Mouse (Mus musculus): ENCODE data around the gene Sos2. TPM values are rescaled to one million over a fixed set of nuclear protein-coding genes. Genes with fewer than 3 reads are reported as not detected.

The Sos2 gene
- polyA plus RNA-seq, 1 experiment: 7.6 TPM

- Histone ChIP-seq H3K36me3 (ENCODE audit: control insufficient read depth, insufficient read depth, low read length) (no peaks in the 10 kb centered on the region), H3K4me1 (ENCODE audit: control insufficient read depth, insufficient read depth, low read length) (no peaks in the 10 kb centered on the region), H3K27me3 (ENCODE audit: control insufficient read depth, insufficient read depth, low read length) (no peaks in the 10 kb centered on the region), H3K4me3 (ENCODE audit: control insufficient read depth, low read depth, low read length) (peak within 1 kb of the TSS; percentile 83), H3K27ac (ENCODE audit: control insufficient read depth, insufficient read depth, low read depth, low read length) (peak within 1 kb of the TSS; percentile 70)
- TF ChIP-seq CTCF (IDR thresholded peaks at IDR 0.05; ENCODE audit: control insufficient read depth, insufficient read depth, insufficient replicate concordance, low read depth, low read length) (no peak), POLR2A (IDR thresholded peaks at IDR 0.05; ENCODE audit: control insufficient read depth, low read depth, low read length) (peak; percentile 88)
These were observed 98.9 kb downstream of the Sos2 start, which contains the start of gene Vcpkmt for GRCm38 (mm10) chr12:69582613-69583269. Vcpkmt (minus strand) TSS chr12:69583028.

- Histone ChIP-seq H3K36me3 (ENCODE audit: control insufficient read depth, insufficient read depth, low read length) (peaks cover 1% of the 10 kb centered on the region), H3K4me3 (ENCODE audit: control insufficient read depth, low read depth, low read length) (peak overlapping the region; percentile 83), H3K27me3 (ENCODE audit: control insufficient read depth, insufficient read depth, low read length) (no peaks in the 10 kb centered on the region), H3K27ac (ENCODE audit: control insufficient read depth, insufficient read depth, low read depth, low read length) (peak overlapping the region; percentile 70), H3K4me1 (ENCODE audit: control insufficient read depth, insufficient read depth, low read length) (no peaks in the 10 kb centered on the region)
- TF ChIP-seq CTCF (IDR thresholded peaks at IDR 0.05; ENCODE audit: control insufficient read depth, insufficient read depth, insufficient replicate concordance, low read depth, low read length) (no peak), POLR2A (IDR thresholded peaks at IDR 0.05; ENCODE audit: control insufficient read depth, low read depth, low read length) (no peak)
These were observed 99.4 kb downstream of the Sos2 start for GRCm38 (mm10) chr12:69582216-69582612.

- H3K36me3 ChIP-seq (ENCODE audit: control insufficient read depth, insufficient read depth, low read length): peaks cover 1% of the 10 kb centered on the region
- no peaks in the 10 kb centered on the region for H3K4me1 ChIP-seq (ENCODE audit: control insufficient read depth, insufficient read depth, low read length)
- no peaks in the 10 kb centered on the region for H3K27me3 ChIP-seq (ENCODE audit: control insufficient read depth, insufficient read depth, low read length)
- no peak overlapping the region for H3K4me3 ChIP-seq (ENCODE audit: control insufficient read depth, low read depth, low read length)
- no peak overlapping the region for H3K27ac ChIP-seq (ENCODE audit: control insufficient read depth, insufficient read depth, low read depth, low read length)
- TF ChIP-seq CTCF (IDR thresholded peaks at IDR 0.05; ENCODE audit: control insufficient read depth, insufficient read depth, insufficient replicate concordance, low read depth, low read length): no peak
- no peak for TF ChIP-seq POLR2A (IDR thresholded peaks at IDR 0.05; ENCODE audit: control insufficient read depth, low read depth, low read length)
These were observed 102.0 kb downstream of the Sos2 start for GRCm38 (mm10) chr12:69579623-69580022.

GRCm38 (mm10) chr12:69576120-69576627, 105.5 kb downstream of the Sos2 start:
- Histone ChIP-seq H3K27ac (ENCODE audit: control insufficient read depth, insufficient read depth, low read depth, low read length) (no peak overlapping the region; the same call in 1 of the 2 replicates), H3K4me3 (ENCODE audit: control insufficient read depth, low read depth, low read length) (no peak overlapping the region), H3K4me1 (ENCODE audit: control insufficient read depth, insufficient read depth, low read length) (no peaks in the 10 kb centered on the region), H3K27me3 (ENCODE audit: control insufficient read depth, insufficient read depth, low read length) (no peaks in the 10 kb centered on the region), H3K36me3 (ENCODE audit: control insufficient read depth, insufficient read depth, low read length) (peaks cover 1% of the 10 kb centered on the region)
- no peak for TF ChIP-seq CTCF (IDR thresholded peaks at IDR 0.05; ENCODE audit: control insufficient read depth, insufficient read depth, insufficient replicate concordance, low read depth, low read length)
- TF ChIP-seq POLR2A (IDR thresholded peaks at IDR 0.05; ENCODE audit: control insufficient read depth, low read depth, low read length): no peak

- peaks cover 1% of the 10 kb centered on the region for H3K36me3 ChIP-seq (ENCODE audit: control insufficient read depth, insufficient read depth, low read length)
- H3K4me1 ChIP-seq (ENCODE audit: control insufficient read depth, insufficient read depth, low read length): no peaks in the 10 kb centered on the region
- TF ChIP-seq CTCF (IDR thresholded peaks at IDR 0.05; ENCODE audit: control insufficient read depth, insufficient read depth, insufficient replicate concordance, low read depth, low read length) (no peak), POLR2A (IDR thresholded peaks at IDR 0.05; ENCODE audit: control insufficient read depth, low read depth, low read length) (no peak)
- H3K27me3 ChIP-seq (ENCODE audit: control insufficient read depth, insufficient read depth, low read length): no peaks in the 10 kb centered on the region
- no peak overlapping the region for H3K4me3 ChIP-seq (ENCODE audit: control insufficient read depth, low read depth, low read length)
- peak overlapping the region; percentile 11; the same call in 1 of the 2 replicates for H3K27ac ChIP-seq (ENCODE audit: control insufficient read depth, insufficient read depth, low read depth, low read length)
These were observed 107.5 kb downstream of the Sos2 start for GRCm38 (mm10) chr12:69573916-69574881.

- Histone ChIP-seq H3K4me1 (ENCODE audit: control insufficient read depth, insufficient read depth, low read length) (no peaks in the 10 kb centered on the region), H3K27me3 (ENCODE audit: control insufficient read depth, insufficient read depth, low read length) (no peaks in the 10 kb centered on the region), H3K36me3 (ENCODE audit: control insufficient read depth, insufficient read depth, low read length) (peaks cover 1% of the 10 kb centered on the region), H3K27ac (ENCODE audit: control insufficient read depth, insufficient read depth, low read depth, low read length) (no peak overlapping the region), H3K4me3 (ENCODE audit: control insufficient read depth, low read depth, low read length) (no peak overlapping the region)
- no peak for TF ChIP-seq CTCF (IDR thresholded peaks at IDR 0.05; ENCODE audit: control insufficient read depth, insufficient read depth, insufficient replicate concordance, low read depth, low read length)
- no peak for TF ChIP-seq POLR2A (IDR thresholded peaks at IDR 0.05; ENCODE audit: control insufficient read depth, low read depth, low read length)
These were observed 108.4 kb downstream of the Sos2 start for GRCm38 (mm10) chr12:69573271-69573670.

- no peaks in the 10 kb centered on the region for H3K36me3 ChIP-seq (ENCODE audit: control insufficient read depth, insufficient read depth, low read length)
- TF ChIP-seq CTCF (IDR thresholded peaks at IDR 0.05; ENCODE audit: control insufficient read depth, insufficient read depth, insufficient replicate concordance, low read depth, low read length): no peak
- no peak for TF ChIP-seq POLR2A (IDR thresholded peaks at IDR 0.05; ENCODE audit: control insufficient read depth, low read depth, low read length)
- H3K4me3 ChIP-seq (ENCODE audit: control insufficient read depth, low read depth, low read length): no peak overlapping the region
- no peaks in the 10 kb centered on the region for H3K27me3 ChIP-seq (ENCODE audit: control insufficient read depth, insufficient read depth, low read length)
- H3K27ac ChIP-seq (ENCODE audit: control insufficient read depth, insufficient read depth, low read depth, low read length): no peak overlapping the region
- no peaks in the 10 kb centered on the region for H3K4me1 ChIP-seq (ENCODE audit: control insufficient read depth, insufficient read depth, low read length)
These were observed 111.7 kb downstream of the Sos2 start for GRCm38 (mm10) chr12:69569926-69570325.
